In genomic region chr1:63529901-63530300, GRCm38 (mm10) we compare ENCODE assay signal across 13 mouse cellular contexts.
"Had no signal": no experiment of that assay in that cellular context is flagged by ENCODE, and none has a peak within 500 bp of the region (broad histone marks: within the 10 kb centered on the region; RNA-seq: fewer than 3 reads in every experiment).

No protein-coding gene starts in this region.

- DNase-seq: kidney, postnatal 14 days; lung, adult 2 months; lung, postnatal 10 days; right cerebral cortex, postnatal 14 days; thymus, postnatal 4 days had no signal

- H3K36me3 ChIP-seq: limb, embryonic 10.5 days; liver, embryonic 15.5 days; midbrain, embryonic 15.5 days; neural tube, embryonic 12.5 days; stomach, embryonic 15.5 days had no signal

- H3K4me3 ChIP-seq: left cerebral cortex, adult 2 months; limb, embryonic 10.5 days; liver, embryonic 15.5 days; megakaryocyte, embryonic 14.5 days; midbrain, embryonic 15.5 days; neural tube, embryonic 12.5 days; stomach, embryonic 15.5 days had no signal

- H3K4me1 ChIP-seq: liver, embryonic 15.5 days; megakaryocyte, embryonic 14.5 days; midbrain, embryonic 15.5 days; stomach, embryonic 15.5 days had no signal

- H3K27ac ChIP-seq: left cerebral cortex, adult 2 months; limb, embryonic 10.5 days; liver, embryonic 15.5 days; macrophage; midbrain, embryonic 15.5 days; neural tube, embryonic 12.5 days; stomach, embryonic 15.5 days had no signal

- H3K9me3 ChIP-seq: limb, embryonic 10.5 days; liver, embryonic 15.5 days; megakaryocyte, embryonic 14.5 days; midbrain, embryonic 15.5 days; neural tube, embryonic 12.5 days; stomach, embryonic 15.5 days had no signal

- H3K27me3 ChIP-seq: liver, embryonic 15.5 days; megakaryocyte, embryonic 14.5 days; midbrain, embryonic 15.5 days; neural tube, embryonic 12.5 days; stomach, embryonic 15.5 days had no signal
